Mouse (Mus musculus) testis, adult 10 weeks (tissue): ENCODE data around the gene Dnajb4. TPM values are rescaled to one million over a fixed set of nuclear protein-coding genes. Genes with fewer than 3 reads are reported as not detected.

ENCODE experiments used
- polyA plus RNA-seq: library from polyadenylated mRNA; stranded (reverse); fragments of 350-450 nt; fragmentation: Illumina TruSeq; extraction: RNeasy Lipid Tissue Mini Kit (QIAGEN cat#74804); gene quantifications from one replicate; pipeline ENCODE4 v1.2.3, GENCODE M21; 2014; ENCODE audit warnings: low read depth, low replicate concordance

Gene Dnajb4
- 466 TPM for polyA plus RNA-seq

GRCm38 (mm10) chr3:152209967-152210634, at the start of gene Dnajb4, which contains the start of gene Fubp1:
Dnajb4 (minus strand) TSS chr3:152210302.
Fubp1 (plus strand) TSS chr3:152210422.

GRCm38 (mm10) chr3:152166099-152166423, 44.0 kb downstream of the Dnajb4 start, which contains the start of gene Gipc2:
Gipc2 (minus strand) TSS chr3:152166230.

Other genes starting within 250 kb of the Dnajb4 start
- gene Gipc2, start 44.1 kb downstream of the Dnajb4 start, polyA plus RNA-seq, result 10.8 TPM
- gene Fubp1, start 120 bp upstream of the Dnajb4 start, polyA plus RNA-seq, result 122 TPM
- 49.9 TPM for gene Nexn, start 56.0 kb upstream of the Dnajb4 start, polyA plus RNA-seq
- 7.4 TPM for gene Miga1, start 130.1 kb upstream of the Dnajb4 start, polyA plus RNA-seq
- gene Usp33, start 136.2 kb upstream of the Dnajb4 start, polyA plus RNA-seq, result 25.8 TPM
- 52.4 TPM for gene Zzz3, start 185.2 kb upstream of the Dnajb4 start, polyA plus RNA-seq